25 mouse cellular contexts compared by ENCODE assay signal in genomic region chr7:34995872-34996662, GRCm38 (mm10).
DNase-seq lines count a peak whose midpoint lies in the region; ATAC-seq lines count a peak whose summit lies in the region.
"Had no signal": no experiment of that assay in that cellular context is flagged by ENCODE, and none has a peak within 500 bp of the region (broad histone marks: within the 10 kb centered on the region; RNA-seq: fewer than 3 reads in every experiment).

No protein-coding gene starts in this region.

- no peak overlapping the region for H3K4me2 ChIP-seq in heart, embryonic 13.5 days
- H3K4me2 ChIP-seq in hindbrain, embryonic 14.5 days (replicated peaks), result no peak overlapping the region
- H3K4me2 ChIP-seq: embryonic facial prominence, embryonic 15.5 days; forebrain, embryonic 13.5 days; hindbrain, embryonic 13.5 days; limb, embryonic 12.5 days; liver, embryonic 15.5 days; lung, embryonic 14.5 days; midbrain, embryonic 11.5 days had no signal

- 0 out of 2 replicates have a peak, but pooled peaks have one; percentile 7 for ATAC-seq in heart, embryonic 13.5 days (ENCODE audit: extremely low read depth, insufficient number of reproducible peaks, low FRiP score, low TSS enrichment)
- ATAC-seq in hindbrain, embryonic 14.5 days (ENCODE audit: low FRiP score), result no peak
- ATAC-seq: forebrain, embryonic 13.5 days; inflammation-experienced regulatory T-cells, adult 6 months had no signal

- H3K9ac ChIP-seq in heart, embryonic 13.5 days, result no peak overlapping the region
- H3K9ac ChIP-seq in hindbrain, embryonic 14.5 days, result no peak overlapping the region
- H3K9ac ChIP-seq: embryonic facial prominence, embryonic 15.5 days; forebrain, embryonic 13.5 days; hindbrain, embryonic 13.5 days; limb, embryonic 12.5 days; liver, embryonic 15.5 days; lung, embryonic 14.5 days had no signal

- peaks cover 19% of the 10 kb centered on the region for H3K4me1 ChIP-seq in heart, embryonic 13.5 days
- H3K4me1 ChIP-seq in hindbrain, embryonic 10.5 days (replicated peaks), result peaks cover 38% of the 10 kb centered on the region
- H3K4me1 ChIP-seq in hindbrain, embryonic 14.5 days (replicated peaks; ENCODE audit: control insufficient read depth, insufficient read depth, low read length), result no peaks in the 10 kb centered on the region
- peaks cover 42% of the 10 kb centered on the region for H3K4me1 ChIP-seq in embryonic facial prominence, embryonic 10.5 days
- H3K4me1 ChIP-seq: forebrain, embryonic 13.5 days had no signal

- H3K27ac ChIP-seq in heart, embryonic 13.5 days (replicated peaks), result peak overlapping the region; percentile 43
- H3K27ac ChIP-seq in hindbrain, embryonic 10.5 days, result peak overlapping the region; percentile 1; the same call in 1 of the 2 replicates
- no peak overlapping the region for H3K27ac ChIP-seq in hindbrain, embryonic 14.5 days
- H3K27ac ChIP-seq in embryonic facial prominence, embryonic 10.5 days (replicated peaks), result 0 out of 2 replicates have a peak overlapping the region, but pooled peaks have one; percentile 15
- H3K27ac ChIP-seq: embryonic facial prominence, embryonic 15.5 days; forebrain, embryonic 13.5 days; hindbrain, embryonic 13.5 days; liver, embryonic 15.5 days had no signal

- no peaks in the 10 kb centered on the region for H3K36me3 ChIP-seq in heart, embryonic 13.5 days
- H3K36me3 ChIP-seq in hindbrain, embryonic 10.5 days, result no peaks in the 10 kb centered on the region
- no peaks in the 10 kb centered on the region for H3K36me3 ChIP-seq in hindbrain, embryonic 14.5 days (replicated peaks; ENCODE audit: control insufficient read depth, insufficient read depth)
- no peaks in the 10 kb centered on the region for H3K36me3 ChIP-seq in embryonic facial prominence, embryonic 10.5 days (replicated peaks)
- H3K36me3 ChIP-seq: embryonic facial prominence, embryonic 15.5 days; hindbrain, embryonic 13.5 days; limb, embryonic 12.5 days; liver, embryonic 15.5 days had no signal

- peak; percentile 41 to 50 for DNase-seq in cerebellum, postnatal 14 days
- no peak for DNase-seq in cerebellum, adult 11 months
- no peak for DNase-seq in heart, adult 9 months (ENCODE audit: low spot score in 2 of 2)
- DNase-seq in hindbrain, embryonic 10.5 days (ENCODE audit: low spot score), result no peak
- DNase-seq in hindbrain, embryonic 14.5 days (ENCODE audit: low spot score), result no peak
- DNase-seq in embryonic facial prominence, embryonic 10.5 days (ENCODE audit: low spot score), result no peak
- DNase-seq: adrenal gland, adult 8-10 months; cerebellum, adult 8-10 months; gastrocnemius, postnatal 14 days; kidney, adult 11 months; kidney, postnatal 14 days; layer of hippocampus, adult 9-11 months; lung, embryonic 14.5 days; lung, postnatal 14 days; thymus, adult 2 months; thymus, postnatal 36 days had no signal

- H3K4me3 ChIP-seq in heart, embryonic 13.5 days, result no peak overlapping the region
- H3K4me3 ChIP-seq in hindbrain, embryonic 10.5 days, result no peak overlapping the region
- no peak overlapping the region for H3K4me3 ChIP-seq in hindbrain, embryonic 14.5 days (replicated peaks; ENCODE audit: low read length)
- no peak overlapping the region for H3K4me3 ChIP-seq in embryonic facial prominence, embryonic 10.5 days
- H3K4me3 ChIP-seq: embryonic facial prominence, embryonic 15.5 days; forebrain, embryonic 13.5 days; hindbrain, embryonic 13.5 days; limb, embryonic 12.5 days; liver, embryonic 15.5 days had no signal

- no peaks in the 10 kb centered on the region for H3K27me3 ChIP-seq in heart, embryonic 13.5 days (replicated peaks)
- H3K27me3 ChIP-seq in hindbrain, embryonic 10.5 days (ENCODE audit: insufficient read depth, poor library complexity, severe bottlenecking), result no peaks in the 10 kb centered on the region
- H3K27me3 ChIP-seq in hindbrain, embryonic 14.5 days (ENCODE audit: control insufficient read depth, insufficient read depth, low read length), result no peaks in the 10 kb centered on the region
- H3K27me3 ChIP-seq in embryonic facial prominence, embryonic 10.5 days (replicated peaks; ENCODE audit: low read depth, poor library complexity, severe bottlenecking), result no peaks in the 10 kb centered on the region
- H3K27me3 ChIP-seq: embryonic facial prominence, embryonic 15.5 days; forebrain, embryonic 13.5 days; hindbrain, embryonic 13.5 days; liver, embryonic 15.5 days had no signal

- WGBS in heart, embryonic 13.5 days, result 48% methylated on average over 7 of the region's 7 CpGs
- WGBS in hindbrain, embryonic 10.5 days, result 82% methylated on average over 7 of the region's 7 CpGs
- 78% methylated on average over 7 of the region's 7 CpGs for WGBS in hindbrain, embryonic 14.5 days
- 80% methylated on average over 7 of the region's 7 CpGs for WGBS in embryonic facial prominence, embryonic 10.5 days

- no peaks in the 10 kb centered on the region for H3K9me3 ChIP-seq in heart, embryonic 13.5 days
- no peaks in the 10 kb centered on the region for H3K9me3 ChIP-seq in hindbrain, embryonic 10.5 days
- H3K9me3 ChIP-seq in hindbrain, embryonic 14.5 days (ENCODE audit: control insufficient read depth, low read length), result no peaks in the 10 kb centered on the region
- H3K9me3 ChIP-seq in embryonic facial prominence, embryonic 10.5 days, result no peaks in the 10 kb centered on the region
- H3K9me3 ChIP-seq: embryonic facial prominence, embryonic 15.5 days; forebrain, embryonic 13.5 days; G1E; hindbrain, embryonic 13.5 days; limb, embryonic 12.5 days; liver, embryonic 15.5 days had no signal

Comparison
In these comparisons a context has a peak if more than half of its experiments do, and no peak if none do; other contexts are left out.
1. DNase-seq: peak in cerebellum, postnatal 14 days (2 of 2); none in cerebellum, adult 11 months (single experiment), heart, adult 9 months (0 of 2), hindbrain, embryonic 10.5 days (single experiment), hindbrain, embryonic 14.5 days (single experiment) and embryonic facial prominence, embryonic 10.5 days (single experiment).